ENCODE assay signal across 25 mouse cellular contexts in genomic region chr3:98069856-98070255, GRCm38 (mm10).
"Had no signal": no experiment of that assay in that cellular context is flagged by ENCODE, and none has a peak within 500 bp of the region (broad histone marks: within the 10 kb centered on the region; RNA-seq: fewer than 3 reads in every experiment).

No protein-coding gene starts in this region.

- ATAC-seq: midbrain, embryonic 13.5 days; midbrain, embryonic 16.5 days had no signal

- H3K9me3 ChIP-seq: intestine, embryonic 15.5 days; kidney, embryonic 15.5 days; limb, embryonic 12.5 days; liver, embryonic 13.5 days; lung, embryonic 15.5 days; megakaryocyte, embryonic 14.5 days; midbrain, embryonic 10.5 days; midbrain, embryonic 13.5 days; neural tube, embryonic 13.5 days had no signal

- H3K27me3 ChIP-seq: intestine, embryonic 15.5 days; limb, embryonic 12.5 days; liver, embryonic 13.5 days; lung, embryonic 15.5 days; megakaryocyte, embryonic 14.5 days; midbrain, embryonic 13.5 days; neural tube, embryonic 13.5 days had no signal

- H3K4me2 ChIP-seq: intestine, embryonic 15.5 days; kidney, embryonic 15.5 days; limb, embryonic 12.5 days; liver, embryonic 13.5 days; lung, embryonic 15.5 days; midbrain, embryonic 13.5 days; neural tube, embryonic 13.5 days had no signal

- H3K27ac ChIP-seq: intestine, embryonic 15.5 days; kidney, embryonic 15.5 days; limb, embryonic 12.5 days; lung, embryonic 15.5 days; midbrain, embryonic 10.5 days; midbrain, embryonic 13.5 days; neural tube, embryonic 13.5 days; stomach, postnatal 0 days had no signal

- H3K9ac ChIP-seq: intestine, embryonic 15.5 days; kidney, embryonic 15.5 days; limb, embryonic 12.5 days; liver, embryonic 13.5 days; lung, embryonic 15.5 days; midbrain, embryonic 13.5 days; neural tube, embryonic 13.5 days had no signal

- H3K4me3 ChIP-seq: intestine, embryonic 15.5 days; kidney, embryonic 15.5 days; limb, embryonic 12.5 days; liver, embryonic 13.5 days; lung, embryonic 15.5 days; megakaryocyte, embryonic 14.5 days; midbrain, embryonic 10.5 days; midbrain, embryonic 13.5 days; myocyte; neural tube, embryonic 13.5 days had no signal

- DNase-seq: kidney, adult 11 months; kidney, adult 8-10 months; kidney, postnatal 10 days; layer of hippocampus, adult 9-11 months; liver, embryonic 13.5 days; lung, adult 18-20 months; lung, postnatal 10 days; lung, postnatal 36 days; right cerebral cortex, adult 18-20 months; right cerebral cortex, postnatal 14 days; right cerebral cortex, postnatal 4 days; thymus, adult 2 months; thymus, postnatal 14 days; thymus, postnatal 4 days had no signal
